Mouse (Mus musculus): ENCODE measurements around the gene Rps26. TPM values are rescaled to one million over a fixed set of nuclear protein-coding genes. Genes with fewer than 3 reads are reported as not detected.
"Not testable (repeated sequence)": the region's sequence is repeated elsewhere in the genome, so short reads cannot be mapped to it uniquely, and the experiment has no call there.

Rps26 gene
- polyA plus RNA-seq, 1 experiment: 896 TPM

DNA sequence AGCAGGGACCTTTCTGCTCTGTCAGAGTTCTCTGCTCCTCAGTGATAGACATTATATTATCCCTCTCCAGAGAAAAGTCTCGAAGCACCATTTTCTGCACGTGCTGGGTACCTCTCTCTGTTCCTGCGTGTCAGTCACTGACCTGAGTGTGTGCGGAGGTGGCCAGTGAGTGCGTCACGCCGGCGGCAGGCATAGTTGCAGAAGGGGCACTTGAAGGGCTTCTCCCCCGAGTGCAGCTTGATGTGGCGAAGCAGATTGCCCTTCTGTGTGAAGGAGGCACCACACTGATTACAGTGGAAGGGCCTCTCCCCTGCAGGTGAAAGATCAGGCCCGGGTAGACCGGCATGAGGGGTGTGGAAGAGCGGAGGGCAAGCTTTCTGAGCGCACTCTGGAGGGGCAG is 13.5 kb upstream of the Rps26 start:
- TF ChIP-seq POLR2A (IDR thresholded peaks at IDR 0.05; ENCODE audit: borderline replicate concordance, extremely low read depth, insufficient read depth, insufficient read length, poor library complexity, severe bottlenecking) (no peak), CTCF (IDR thresholded peaks at IDR 0.05; ENCODE audit: borderline replicate concordance, extremely low read depth, insufficient read depth, insufficient read length) (no peak)

DNA sequence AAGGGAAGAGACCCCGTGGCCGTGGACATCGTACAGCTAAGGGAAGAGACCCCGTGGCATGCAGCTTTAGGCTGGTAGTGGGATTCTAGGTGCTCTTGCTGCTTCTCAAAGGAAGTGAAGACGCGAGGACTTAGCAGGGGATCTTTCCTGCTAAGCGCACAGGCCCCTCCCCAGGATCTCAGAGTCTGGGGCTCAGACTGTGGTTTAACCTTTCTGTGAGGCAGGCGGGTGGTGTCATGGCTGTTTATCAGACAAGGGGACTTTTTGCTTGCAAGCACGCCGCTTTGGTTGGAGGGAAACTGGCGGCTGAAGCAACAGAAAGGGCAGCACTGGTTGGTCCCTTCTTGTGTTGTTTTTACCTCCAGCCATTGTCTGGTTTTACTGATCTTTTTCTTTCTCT is 10.5 kb upstream of the Rps26 start:
- TF ChIP-seq CTCF (IDR thresholded peaks at IDR 0.05; ENCODE audit: borderline replicate concordance, extremely low read depth, insufficient read depth, insufficient read length) (no peak), POLR2A (IDR thresholded peaks at IDR 0.05; ENCODE audit: borderline replicate concordance, extremely low read depth, insufficient read depth, insufficient read length, poor library complexity, severe bottlenecking) (no peak)
- DNase-seq (ENCODE audit: low read depth): no peak

More for the DNA sequence above, 13.5 kb upstream of the Rps26 start:
- no peak for DNase-seq (ENCODE audit: low read depth)

DNA sequence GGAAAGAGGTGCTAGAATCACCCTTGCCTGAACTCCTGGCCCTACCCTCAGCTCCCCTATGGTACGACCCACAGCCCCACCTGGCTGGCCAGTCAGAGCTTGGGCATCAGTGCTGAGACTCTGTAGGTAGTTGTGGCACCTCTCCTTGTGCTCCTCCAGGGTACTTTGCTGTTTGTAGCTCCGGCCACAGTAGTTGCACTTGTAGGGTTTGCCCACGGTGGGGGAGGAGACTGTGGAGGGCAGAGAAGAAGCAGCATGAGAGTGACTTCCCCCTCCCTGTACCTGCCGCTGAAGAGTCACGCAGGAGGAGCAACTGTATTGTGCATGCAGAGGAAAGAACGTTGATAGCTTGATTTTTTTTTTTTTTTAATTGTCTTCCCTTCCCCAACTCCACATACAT is 10.0 kb upstream of the Rps26 start:
- no peak for DNase-seq (ENCODE audit: low read depth)
- TF ChIP-seq CTCF (IDR thresholded peaks at IDR 0.05; ENCODE audit: borderline replicate concordance, extremely low read depth, insufficient read depth, insufficient read length) (no peak), POLR2A (IDR thresholded peaks at IDR 0.05; ENCODE audit: borderline replicate concordance, extremely low read depth, insufficient read depth, insufficient read length, poor library complexity, severe bottlenecking) (no peak)

DNA sequence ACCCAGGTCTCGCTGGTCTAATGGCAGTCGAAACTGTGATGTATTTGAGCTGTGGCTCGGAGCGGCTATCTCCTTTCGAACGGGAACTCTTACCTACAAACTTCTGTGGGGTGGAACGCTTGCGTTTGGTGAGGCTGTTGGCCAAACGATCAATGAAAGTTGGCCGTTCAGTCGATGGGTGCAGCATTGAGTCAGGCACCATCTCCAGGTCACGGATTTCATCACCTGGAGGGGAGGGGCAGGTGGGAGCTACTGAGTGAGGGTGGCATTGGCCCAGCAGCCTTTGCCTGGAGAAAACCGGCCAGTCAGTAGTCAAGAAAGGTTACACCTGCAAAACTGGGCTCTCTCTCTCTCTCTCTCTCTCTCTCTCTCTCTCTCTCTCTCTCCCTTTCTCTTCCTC is 9.2 kb upstream of the Rps26 start:
- no peak for TF ChIP-seq CTCF (IDR thresholded peaks at IDR 0.05; ENCODE audit: borderline replicate concordance, extremely low read depth, insufficient read depth, insufficient read length)
- TF ChIP-seq POLR2A (IDR thresholded peaks at IDR 0.05; ENCODE audit: borderline replicate concordance, extremely low read depth, insufficient read depth, insufficient read length, poor library complexity, severe bottlenecking): no peak
- DNase-seq (ENCODE audit: low read depth): no peak

DNA sequence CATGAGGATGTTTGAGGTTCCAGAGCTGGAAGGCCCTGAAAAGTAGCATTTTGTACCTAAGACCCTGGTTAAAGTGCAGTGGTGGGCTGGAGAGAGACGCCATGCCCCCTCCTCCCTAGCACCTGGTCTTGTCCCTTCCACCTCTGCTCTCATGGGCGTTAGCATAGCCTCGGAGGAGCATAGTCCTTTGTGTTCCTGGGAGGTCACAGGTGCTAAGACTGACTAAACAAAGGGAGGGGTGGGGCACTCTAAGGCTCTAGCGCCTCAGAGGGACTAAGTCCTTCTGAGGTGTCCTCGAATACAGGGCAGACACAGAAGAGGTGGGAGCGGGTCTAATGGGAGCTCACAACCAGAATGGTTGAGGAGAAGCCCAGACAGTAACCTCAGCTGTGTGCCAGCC is 5.0 kb upstream of the Rps26 start:
- TF ChIP-seq POLR2A (IDR thresholded peaks at IDR 0.05; ENCODE audit: borderline replicate concordance, extremely low read depth, insufficient read depth, insufficient read length, poor library complexity, severe bottlenecking) (no peak), CTCF (IDR thresholded peaks at IDR 0.05; ENCODE audit: borderline replicate concordance, extremely low read depth, insufficient read depth, insufficient read length) (no peak)
- DNase-seq (ENCODE audit: low read depth): no peak

DNA sequence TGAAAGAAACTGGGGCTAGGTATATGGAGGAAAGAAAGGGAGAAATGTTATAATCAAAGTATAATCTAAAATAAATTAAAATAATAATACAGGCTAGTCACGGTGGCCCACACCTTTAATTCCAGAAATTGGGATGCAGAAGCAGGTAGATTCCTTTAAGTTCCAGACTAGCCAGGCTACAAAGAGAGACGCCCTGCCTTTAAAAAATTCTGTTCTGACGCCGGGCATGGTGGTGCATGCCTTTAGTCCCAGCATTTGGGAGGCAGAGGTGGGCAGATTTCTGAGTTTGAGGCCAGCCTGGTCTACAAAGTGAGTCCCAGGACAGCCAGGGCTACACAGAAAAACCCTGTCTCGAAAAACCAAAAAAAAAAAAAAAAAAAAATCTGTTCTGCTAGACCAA is 3.8 kb upstream of the Rps26 start:
- DNase-seq (ENCODE audit: low read depth): not testable (repeated sequence)

DNA sequence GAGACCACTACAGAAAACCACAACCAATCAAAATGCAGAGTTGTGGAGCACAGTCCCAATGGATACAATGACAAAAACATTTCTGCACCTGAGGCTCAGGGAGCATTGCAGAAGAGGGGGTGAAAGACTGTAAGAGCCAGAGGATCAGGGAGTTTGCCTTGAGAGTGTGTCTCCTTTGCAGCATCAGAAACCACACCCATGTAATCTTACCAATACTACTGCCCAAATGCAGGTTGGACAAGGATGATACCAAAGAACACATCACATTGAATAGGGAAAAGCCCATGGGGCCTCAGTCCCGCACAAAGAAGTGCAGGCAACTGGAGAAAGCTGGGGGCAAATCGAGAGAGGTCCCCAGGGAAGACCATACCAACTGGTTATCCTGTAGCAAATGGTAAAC is 3.2 kb upstream of the Rps26 start:
- no peak for TF ChIP-seq CTCF (IDR thresholded peaks at IDR 0.05; ENCODE audit: borderline replicate concordance, extremely low read depth, insufficient read depth, insufficient read length)
- no peak for TF ChIP-seq POLR2A (IDR thresholded peaks at IDR 0.05; ENCODE audit: borderline replicate concordance, extremely low read depth, insufficient read depth, insufficient read length, poor library complexity, severe bottlenecking)
- DNase-seq (ENCODE audit: low read depth): no peak

DNA sequence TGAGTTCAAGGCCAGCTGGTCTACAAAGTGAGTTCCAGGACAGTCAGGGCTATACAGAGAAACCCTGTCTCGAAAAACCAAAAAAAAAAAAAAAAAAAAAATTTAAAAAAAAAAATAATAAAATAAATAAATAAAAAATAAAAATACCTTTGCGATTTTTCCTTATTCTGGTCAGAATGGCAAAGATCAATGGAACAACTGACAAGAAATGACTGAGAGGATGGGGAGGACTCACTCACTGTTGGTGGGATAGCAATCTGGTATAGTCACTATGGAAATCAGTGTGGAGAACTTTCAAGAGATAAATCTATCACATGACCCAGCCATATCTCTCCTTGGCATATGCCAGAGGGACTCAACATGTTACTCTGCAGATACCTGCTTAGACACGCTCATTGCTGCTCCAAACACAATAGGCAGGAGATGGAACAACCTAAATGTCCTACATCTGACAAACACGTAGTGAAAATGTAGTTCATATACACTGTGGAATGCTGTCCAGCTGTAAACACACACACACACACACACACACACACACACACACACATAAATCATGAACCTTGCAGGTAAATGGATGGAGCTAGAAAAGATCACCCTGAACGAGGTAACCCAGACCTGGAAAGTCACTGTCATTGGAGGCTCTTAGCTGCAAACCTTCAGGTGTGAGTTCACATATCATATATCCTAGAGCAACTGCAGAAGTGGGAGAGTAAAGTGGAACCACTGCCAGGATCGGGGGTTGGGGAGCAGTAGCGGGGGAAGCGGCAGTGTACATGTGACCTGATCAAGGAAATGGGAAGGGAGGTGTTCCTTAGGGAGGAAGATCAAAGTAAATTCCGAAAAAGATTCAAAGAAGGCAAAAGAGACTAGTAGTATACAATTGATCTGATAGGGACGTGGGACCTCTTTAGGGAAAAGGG is 1.1 kb upstream of the Rps26 start:
- no peak for DNase-seq (ENCODE audit: low read depth)
- TF ChIP-seq CTCF (IDR thresholded peaks at IDR 0.05; ENCODE audit: borderline replicate concordance, extremely low read depth, insufficient read depth, insufficient read length) (no peak), POLR2A (IDR thresholded peaks at IDR 0.05; ENCODE audit: borderline replicate concordance, extremely low read depth, insufficient read depth, insufficient read length, poor library complexity, severe bottlenecking) (no peak)

DNA sequence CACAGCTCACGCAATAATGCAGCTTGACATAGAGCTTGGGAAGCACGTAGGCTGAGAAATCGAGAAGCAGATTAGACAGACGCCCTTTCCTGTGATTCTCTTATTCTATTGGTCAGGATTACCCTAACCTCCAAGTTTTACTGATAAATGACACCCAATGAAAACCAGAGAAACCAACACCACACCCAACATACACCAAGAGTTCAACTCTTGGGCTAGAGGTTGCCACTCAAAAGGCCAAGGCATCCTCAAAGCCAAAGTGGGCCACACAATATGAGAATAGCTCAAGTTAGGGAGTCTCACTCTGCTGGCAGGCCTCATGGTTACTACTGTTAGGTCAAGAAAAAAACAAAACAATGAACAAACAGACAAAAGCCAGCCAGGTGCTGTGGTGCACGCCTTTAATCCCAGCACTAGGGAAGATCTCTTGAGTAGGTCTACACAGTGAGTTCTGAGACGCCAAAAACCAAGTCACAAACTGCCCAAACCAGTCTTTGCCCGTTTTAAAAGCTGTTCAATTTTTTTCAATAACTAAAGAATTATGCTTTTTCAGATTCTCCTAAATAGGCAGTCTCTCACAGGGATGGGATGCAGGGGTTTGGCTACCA is 1.2 kb downstream of the Rps26 start:
- TF ChIP-seq CTCF (IDR thresholded peaks at IDR 0.05; ENCODE audit: borderline replicate concordance, extremely low read depth, insufficient read depth, insufficient read length) (no peak), POLR2A (IDR thresholded peaks at IDR 0.05; ENCODE audit: borderline replicate concordance, extremely low read depth, insufficient read depth, insufficient read length, poor library complexity, severe bottlenecking) (no peak)
- no peak for DNase-seq (ENCODE audit: low read depth)

DNA sequence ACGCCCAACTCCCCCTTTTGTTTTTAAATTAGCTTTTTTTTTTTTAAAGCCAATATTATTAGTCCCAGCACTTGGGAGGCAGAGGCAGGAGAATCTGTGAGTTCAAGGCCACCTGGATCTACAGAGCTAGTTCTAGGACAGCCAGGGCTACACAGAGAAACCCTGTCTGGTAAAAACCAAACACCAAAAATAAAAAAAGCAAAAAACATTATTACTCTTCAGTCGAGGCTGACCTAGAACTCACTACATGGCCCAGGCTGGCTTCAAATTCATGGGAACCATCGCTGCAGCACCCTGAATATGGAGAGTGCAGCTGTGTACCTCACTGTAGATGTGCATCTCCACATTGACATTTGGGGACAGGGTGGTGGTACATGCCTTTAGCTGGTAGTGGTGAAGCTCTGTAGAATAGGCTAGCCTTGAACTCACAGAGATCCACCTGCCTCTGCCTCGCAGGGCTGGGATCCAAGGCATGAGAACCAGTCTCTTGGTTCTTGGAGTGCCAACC is 3.4 kb downstream of the Rps26 start:
- DNase-seq (ENCODE audit: low read depth): not testable (repeated sequence)

DNA sequence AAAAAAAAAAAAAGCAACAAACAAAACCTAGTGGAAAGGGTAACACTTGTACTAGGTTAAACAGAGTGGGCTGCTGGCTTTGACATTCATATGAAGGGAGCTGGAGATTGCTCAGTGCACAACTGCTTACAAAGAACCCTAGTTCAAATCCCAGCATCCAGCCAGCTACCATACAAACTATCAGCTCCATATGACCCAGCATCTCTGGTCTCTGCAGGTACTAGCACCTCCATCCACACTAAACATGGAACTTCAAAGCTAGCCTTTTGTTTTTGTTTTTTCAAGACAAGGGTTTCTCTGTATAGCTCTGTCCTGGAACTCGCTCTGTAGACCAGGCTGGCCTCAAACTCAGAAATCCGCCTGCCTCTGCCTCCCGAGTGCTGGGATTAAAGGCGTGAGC is 3.8 kb downstream of the Rps26 start:
- TF ChIP-seq CTCF (IDR thresholded peaks at IDR 0.05; ENCODE audit: borderline replicate concordance, extremely low read depth, insufficient read depth, insufficient read length) (no peak), POLR2A (IDR thresholded peaks at IDR 0.05; ENCODE audit: borderline replicate concordance, extremely low read depth, insufficient read depth, insufficient read length, poor library complexity, severe bottlenecking) (no peak)
- no peak for DNase-seq (ENCODE audit: low read depth)

DNA sequence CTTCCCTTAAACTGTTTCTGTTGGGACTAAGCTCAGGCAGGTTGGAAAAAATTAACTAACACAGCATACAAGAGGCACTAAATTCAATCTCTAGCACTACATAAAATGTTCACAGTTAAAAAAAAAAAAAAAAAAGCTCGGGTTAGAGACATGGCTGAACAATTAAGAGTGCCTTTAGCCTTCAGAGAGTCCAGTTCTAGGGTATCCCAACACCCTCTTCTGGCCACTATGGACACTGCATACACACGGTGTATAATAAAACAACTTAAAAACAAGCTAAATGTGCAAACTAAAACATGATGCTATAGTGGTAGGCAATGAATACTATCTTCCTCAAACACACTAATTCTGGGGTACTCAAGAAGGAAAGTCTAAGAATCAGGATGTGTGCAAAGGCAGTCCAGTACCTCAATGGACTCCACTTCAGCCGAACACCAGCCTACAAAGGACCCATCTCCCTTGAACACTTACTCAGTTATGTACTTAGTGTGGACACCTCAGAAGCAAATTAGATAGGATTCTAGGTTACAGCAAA is 4.5 kb downstream of the Rps26 start:
- TF ChIP-seq CTCF (IDR thresholded peaks at IDR 0.05; ENCODE audit: borderline replicate concordance, extremely low read depth, insufficient read depth, insufficient read length) (no peak), POLR2A (IDR thresholded peaks at IDR 0.05; ENCODE audit: borderline replicate concordance, extremely low read depth, insufficient read depth, insufficient read length, poor library complexity, severe bottlenecking) (no peak)
- DNase-seq (ENCODE audit: low read depth): no peak
